ENCODE assay signal across 8 mouse cellular contexts in the genomic region with DNA sequence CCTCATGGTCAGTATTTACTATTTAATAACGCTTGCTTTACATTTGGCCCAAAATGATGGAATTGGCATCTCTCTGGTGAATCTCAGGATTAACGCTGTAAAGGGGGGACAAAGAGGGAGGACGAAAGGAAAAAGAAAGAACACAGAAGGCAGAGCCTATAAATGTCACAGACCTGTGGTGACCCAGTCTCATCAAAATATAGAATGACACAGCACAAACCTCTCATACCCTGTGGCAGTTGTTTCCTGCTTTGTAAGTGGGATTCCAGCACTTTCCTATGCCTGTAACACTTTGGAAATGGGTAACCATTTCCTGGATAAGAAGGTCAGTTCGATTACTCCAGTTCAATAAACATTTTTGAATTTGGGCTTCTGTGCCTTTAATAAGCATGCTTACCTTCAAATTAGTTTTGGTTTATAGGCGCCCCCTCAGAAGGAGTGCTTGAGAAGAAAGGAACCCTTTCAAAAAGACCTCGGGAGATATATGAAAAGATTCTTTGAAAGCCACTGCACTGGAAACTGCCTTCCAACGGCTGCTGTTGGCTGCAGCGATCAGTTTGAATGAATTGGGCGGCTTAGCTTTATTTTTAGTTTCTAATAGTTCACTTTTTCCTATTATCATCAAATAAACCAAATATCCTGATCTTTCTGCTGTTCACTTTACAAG. TPM values are rescaled to one million over a fixed set of nuclear protein-coding genes. Genes with fewer than 3 reads are reported as not detected.
DNase-seq lines count a peak whose midpoint lies in the region; ATAC-seq and TF ChIP-seq lines count a peak whose summit lies in the region.

No protein-coding gene starts in this region.

- H3K27ac ChIP-seq in heart, embryonic 12.5 days (ENCODE audit: poor library complexity, severe bottlenecking), result no peak overlapping the region
- H3K27ac ChIP-seq in MEL (ENCODE audit: control insufficient read depth, low read depth, low read length), result peak overlapping the region; percentile 67; the same call in 1 of the 2 replicates
- H3K27ac ChIP-seq in hindbrain, embryonic 13.5 days, result no peak overlapping the region
- peak overlapping the region; percentile 42 for H3K27ac ChIP-seq in midbrain, embryonic 10.5 days (replicated peaks)

- no peaks in the 10 kb centered on the region for H3K79me2 ChIP-seq in MEL (ENCODE audit: control insufficient read depth, insufficient read depth, low read length, poor library complexity)

- H3K36me3 ChIP-seq in heart, embryonic 12.5 days, result no peaks in the 10 kb centered on the region
- H3K36me3 ChIP-seq in MEL (ENCODE audit: control insufficient read depth in 1 of 2, insufficient read depth in 2 of 2, low read length in 2 of 2), result peaks cover 0 to 30% of the 10 kb centered on the region in 2 experiments; a peak in 2 of 4 replicates
- H3K36me3 ChIP-seq in hindbrain, embryonic 13.5 days, result no peaks in the 10 kb centered on the region
- H3K36me3 ChIP-seq in midbrain, embryonic 10.5 days, result no peaks in the 10 kb centered on the region

- H3K4me1 ChIP-seq in heart, embryonic 12.5 days (replicated peaks), result peaks cover 8% of the 10 kb centered on the region
- H3K4me1 ChIP-seq in MEL (ENCODE audit: control insufficient read depth in 1 of 2, insufficient read depth in 2 of 2, low read length in 2 of 2), result peaks cover 13 to 25% of the 10 kb centered on the region in 2 experiments
- H3K4me1 ChIP-seq in hindbrain, embryonic 13.5 days (replicated peaks), result peaks cover 8% of the 10 kb centered on the region; the same call in 1 of the 2 replicates
- peaks cover 26% of the 10 kb centered on the region for H3K4me1 ChIP-seq in midbrain, embryonic 10.5 days

- TF ChIP-seq POLR2A in MEL (IDR thresholded peaks at IDR 0.05; ENCODE audit: control insufficient read depth in 1 of 2, insufficient read depth in 1 of 2, low read depth in 1 of 2, low read length in 2 of 2, poor library complexity in 1 of 2), result no peak

- H3K4me3 ChIP-seq in heart, embryonic 12.5 days, result no peak overlapping the region
- peak overlapping the region in 1 of 2 experiments; percentile 90; a peak in 2 of 4 replicates for H3K4me3 ChIP-seq in MEL (ENCODE audit: control insufficient read depth in 1 of 2, insufficient read depth in 1 of 2, low read depth in 2 of 2, low read length in 2 of 2)
- no peak overlapping the region for H3K4me3 ChIP-seq in hindbrain, embryonic 13.5 days
- H3K4me3 ChIP-seq in midbrain, embryonic 10.5 days, result peak overlapping the region; percentile 39; the same call in 1 of the 2 replicates

- no peaks in the 10 kb centered on the region for H3K9me3 ChIP-seq in heart, embryonic 12.5 days (replicated peaks)
- H3K9me3 ChIP-seq in MEL (replicated peaks; ENCODE audit: insufficient read depth, low read length), result no peaks in the 10 kb centered on the region
- no peaks in the 10 kb centered on the region for H3K9me3 ChIP-seq in hindbrain, embryonic 13.5 days
- no peaks in the 10 kb centered on the region for H3K9me3 ChIP-seq in midbrain, embryonic 10.5 days (replicated peaks)

- TF ChIP-seq CTCF in MEL (IDR thresholded peaks at IDR 0.05 in 2 of 3, conservative IDR thresholded peaks at IDR 0.05 in 1 of 3; ENCODE audit: control insufficient read depth in 1 of 3, insufficient read depth in 1 of 3, low read depth in 2 of 3, low read length in 3 of 3, poor library complexity in 1 of 3, severe bottlenecking in 1 of 3), result no peak

- no peak for DNase-seq in heart, postnatal 14 days
- peak; percentile 16 for DNase-seq in MEL (ENCODE audit: low read depth, low spot score)
- no peak for DNase-seq in midbrain, embryonic 10.5 days (ENCODE audit: low spot score)
- no peak for DNase-seq in adrenal gland, postnatal 25 days
- DNase-seq in adrenal gland, adult (ENCODE audit: inconsistent age in 2 of 2, low spot score in 1 of 2), result no peak
- no peak for DNase-seq in kidney, postnatal 25 days

- intact Hi-C loops in heart, postnatal 14 days (cut with DNase I), result no loop called here

- 77% methylated on average over 9 of the region's 9 CpGs for WGBS in heart, embryonic 12.5 days
- 41% methylated on average over 9 of the region's 9 CpGs for WGBS in hindbrain, embryonic 13.5 days
- 64% methylated on average over 9 of the region's 9 CpGs for WGBS in midbrain, embryonic 10.5 days

- no peaks in the 10 kb centered on the region for H3K27me3 ChIP-seq in heart, embryonic 12.5 days (replicated peaks)
- no peaks in the 10 kb centered on the region for H3K27me3 ChIP-seq in MEL (ENCODE audit: control insufficient read depth in 1 of 2, insufficient read depth in 2 of 2, low read length in 2 of 2)
- no peaks in the 10 kb centered on the region for H3K27me3 ChIP-seq in hindbrain, embryonic 13.5 days
- H3K27me3 ChIP-seq in midbrain, embryonic 10.5 days (ENCODE audit: low read depth, poor library complexity, severe bottlenecking), result no peaks in the 10 kb centered on the region

- H3K9ac ChIP-seq in heart, embryonic 12.5 days, result no peak overlapping the region
- H3K9ac ChIP-seq in MEL (ENCODE audit: control insufficient read depth, low read depth, low read length, poor library complexity, severe bottlenecking), result no peak overlapping the region; the same call in 1 of the 2 replicates
- H3K9ac ChIP-seq in hindbrain, embryonic 13.5 days, result no peak overlapping the region

- no peak for TF ChIP-seq RAD21 in MEL (IDR thresholded peaks at IDR 0.05; ENCODE audit: low read depth, low read length)

- ATAC-seq in heart, embryonic 12.5 days (ENCODE audit: insufficient number of reproducible peaks, low FRiP score), result no peak
- ATAC-seq in hindbrain, embryonic 13.5 days (ENCODE audit: low FRiP score), result no peak

- peak overlapping the region; percentile 60; the same call in 1 of the 2 replicates for H3K4me2 ChIP-seq in heart, embryonic 12.5 days
- peak overlapping the region; percentile 33 for H3K4me2 ChIP-seq in hindbrain, embryonic 13.5 days

- no peak for TF ChIP-seq EP300 in MEL (IDR thresholded peaks at IDR 0.05; ENCODE audit: low read depth in 1 of 2, low read length in 2 of 2)

TF ChIP-seq in MEL, 35 proteins besides CTCF, POLR2A, EP300 and RAD21:
- TF ChIP-seq TCF12 (IDR thresholded peaks at IDR 0.05; ENCODE audit: low read depth, low read length), result no peak
- TF ChIP-seq MXI1 (IDR thresholded peaks at IDR 0.05; ENCODE audit: low read depth, low read length), result no peak
- no peak for TF ChIP-seq GABPA (IDR thresholded peaks at IDR 0.05; ENCODE audit: low read depth, low read length)

RNA-seq across cellular contexts. Expression of a gene that starts 43.0 kb away (rescaled TPM):
- polyA plus RNA-seq in heart, embryonic 12.5 days (2016; fragmentation: Nextera tagmentation; extraction: Ambion mirVana), result 7.3 and 8.0 TPM in 2 replicates
- 1 to 10 TPM; 5.5 to 6.5 TPM for total RNA-seq in heart, postnatal 14 days (2021)
- total RNA-seq in MEL (2012; rRNA removed), result 0.07 and 0.12 TPM in 2 replicates
- polyA plus RNA-seq in MEL (2012; ENCODE audit: insufficient read depth in 1 of 2, insufficient read length in 2 of 2, low read depth in 1 of 2, low replicate concordance in 2 of 2, missing spikeins in 1 of 2), result under 1 TPM in 1 of 2 experiments, not detected in 1; 0.15 TPM
- 2.8 and 3.2 TPM in 2 replicates for polyA plus RNA-seq in hindbrain, embryonic 13.5 days (2015; fragmentation: Nextera tagmentation; extraction: Ambion mirVana)
- polyA plus RNA-seq in midbrain, embryonic 10.5 days (2016; fragmentation: Nextera tagmentation; extraction: Ambion mirVana), result 0.36 and 0.92 TPM in 2 replicates
- 2.0 and 2.5 TPM in 2 replicates for total RNA-seq in adrenal gland, postnatal 25 days (2021)

Comparison
In these comparisons a context has a peak if more than half of its experiments do, and no peak if none do; other contexts are left out.
1. H3K27ac ChIP-seq: peak in MEL (single experiment) and midbrain, embryonic 10.5 days (single experiment); none in heart, embryonic 12.5 days (single experiment) and hindbrain, embryonic 13.5 days (single experiment).